Mouse (Mus musculus) left cerebral cortex, postnatal 25 days (tissue): ENCODE data around the gene Gpatch2. TPM values are rescaled to one million over a fixed set of nuclear protein-coding genes. Genes with fewer than 3 reads are reported as not detected.

Experiments
- DNase-seq, 2 experiments: peaks; one replicate each; pipeline ENCODE4 v3.0.0; 2022; ENCODE audit warnings: low spot score in 2 of 2, mixed read lengths in 1 of 2
- intact Hi-C: fragments of 180-260 bp; cut with DNase I; formaldehyde crosslinking; loops from one replicate; pipeline ENCODE4 v1.15.1; 2025
- total RNA-seq, 2 experiments: library from RNA; stranded (reverse); gene quantifications; 2 replicates each; pipeline ENCODE4 v1.2.3; 2021

The Gpatch2 gene
- 10 to 100 TPM; 18.9 to 22.3 TPM for total RNA-seq

DNA sequence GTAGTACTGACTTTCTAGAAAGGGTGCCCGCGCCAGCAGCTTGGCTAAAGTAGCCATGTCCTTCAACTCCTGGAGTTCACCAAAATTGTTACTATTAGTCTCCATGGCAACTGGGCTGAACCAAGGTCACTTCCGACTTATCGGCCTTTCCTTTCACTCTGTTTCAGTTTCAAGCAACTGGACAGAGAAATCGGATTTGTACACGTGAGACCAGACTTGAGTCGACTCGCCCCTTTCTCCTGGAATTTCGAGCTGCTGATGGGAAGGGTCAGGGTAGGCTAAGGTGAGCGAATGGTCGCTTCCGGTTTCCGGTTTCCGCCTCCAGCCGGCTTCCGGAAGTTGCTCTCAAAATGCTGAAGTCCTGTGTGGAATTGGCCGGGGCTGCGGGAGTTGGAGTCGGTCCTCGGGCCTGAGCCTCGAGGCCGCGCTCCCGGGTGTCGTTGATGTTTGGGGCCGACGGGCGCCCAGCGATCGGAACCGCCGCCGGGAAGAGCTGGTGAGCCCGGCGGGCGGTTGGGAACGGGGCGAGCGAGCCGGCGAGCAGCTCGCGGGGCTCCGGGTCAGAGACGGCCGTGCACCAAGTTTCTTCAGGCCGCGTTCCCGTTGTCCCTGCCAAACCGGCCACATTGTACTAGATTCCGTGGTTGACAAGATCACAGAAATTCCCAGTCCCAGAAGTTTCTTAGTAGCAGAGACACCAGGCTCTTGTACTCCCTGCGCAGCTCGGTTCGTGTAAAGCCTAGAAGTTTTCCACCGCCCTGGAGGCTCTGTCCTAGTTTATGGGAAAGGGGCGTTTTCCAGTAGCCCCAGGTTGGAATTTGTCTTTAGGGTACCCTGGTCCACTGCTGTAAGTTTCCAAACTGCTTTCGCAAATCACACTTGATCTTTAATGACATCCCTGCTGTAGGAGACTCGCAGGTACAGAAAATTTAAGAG, at the start of gene Gpatch2, which contains the start of gene Spata17:
Gene Gpatch2 (plus strand): TSS at position 328 of the 936 bp plus-strand sequence.
Gene Spata17 (minus strand): TSS at position 285 of the 936 bp plus-strand sequence.
- DNase-seq, result peak; percentile 77
- intact Hi-C loops, result no loop called here

DNA sequence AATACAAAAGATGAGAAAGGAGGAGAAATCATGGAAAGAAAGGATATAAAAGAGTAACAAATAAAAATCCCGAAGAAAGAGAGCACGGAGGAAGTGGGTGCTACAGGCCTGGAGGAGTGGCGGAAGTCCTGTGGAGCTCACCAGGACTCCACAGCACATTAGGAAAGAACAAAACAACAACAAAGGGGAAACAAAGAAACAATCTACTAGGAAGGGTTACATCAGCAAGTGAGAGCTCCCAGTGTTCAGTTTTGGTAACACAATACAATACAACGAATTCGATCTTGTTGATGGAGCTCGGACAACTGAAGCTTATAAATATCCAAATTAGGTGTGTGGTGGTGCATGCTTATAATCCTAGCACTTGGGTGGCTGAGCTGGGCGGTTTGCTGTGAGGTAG, 45.7 kb upstream of the Gpatch2 start:
- intact Hi-C loops, result no loop called here
- no peak for DNase-seq

DNA sequence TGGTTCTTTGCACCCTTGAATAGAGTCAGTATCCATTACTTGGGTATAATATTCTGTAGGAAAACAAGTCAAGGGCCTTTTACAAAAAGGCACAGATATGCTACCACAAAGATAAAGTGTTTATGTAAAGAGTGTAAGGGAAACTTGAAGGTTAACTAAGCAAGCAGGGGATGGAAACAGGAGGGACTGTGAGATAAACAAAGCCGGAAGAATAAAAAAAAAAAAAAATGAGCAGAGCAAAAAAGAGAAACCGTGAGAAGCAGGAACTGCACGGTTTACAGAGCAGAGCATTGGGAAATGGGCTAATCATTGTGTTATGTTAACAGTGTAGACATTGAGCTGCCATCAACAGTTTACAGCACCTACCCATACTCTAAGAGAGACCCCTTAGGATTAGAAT, 44.9 kb upstream of the Gpatch2 start:
- intact Hi-C loops, result no loop called here
- DNase-seq, result no peak

DNA sequence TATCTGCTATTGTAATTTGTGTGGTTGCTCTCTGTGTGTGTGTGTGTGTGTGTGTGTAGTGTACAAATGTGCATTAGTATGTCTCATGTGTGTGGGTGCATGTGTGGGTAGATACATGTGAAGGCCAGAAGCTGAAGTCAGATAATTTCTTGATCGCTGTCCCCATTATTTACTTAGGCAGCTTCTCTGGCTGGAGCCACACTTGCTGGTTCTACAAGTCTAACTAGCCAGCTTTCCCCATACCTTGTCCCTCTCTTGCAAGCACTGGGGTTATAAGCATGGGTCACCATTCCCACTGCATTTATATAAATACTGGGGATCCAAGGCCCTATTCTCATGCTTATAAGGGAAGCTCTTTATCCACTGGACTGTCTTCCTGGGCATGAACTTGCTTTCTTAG, 39.3 kb upstream of the Gpatch2 start:
- no peak for DNase-seq
- intact Hi-C loops, result no loop called here

DNA sequence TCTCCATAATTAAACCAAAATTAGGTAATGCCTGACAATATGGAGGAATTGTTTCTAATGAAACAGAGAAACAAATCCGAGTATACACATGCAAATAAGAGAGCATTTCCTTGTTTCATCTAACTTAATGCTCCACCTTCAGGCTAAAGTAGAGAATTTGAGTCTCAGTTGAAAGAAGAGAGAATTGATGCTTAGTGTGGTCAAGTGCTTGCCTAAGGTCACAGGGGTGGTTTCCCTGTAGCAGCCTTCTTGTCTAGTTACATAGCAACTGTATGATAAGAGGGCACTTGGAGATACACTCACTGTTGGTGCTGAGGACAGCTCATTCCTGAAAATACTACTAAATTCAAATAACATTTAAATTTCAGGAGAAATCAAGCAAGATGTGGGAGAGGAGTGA, 36.8 kb upstream of the Gpatch2 start:
- DNase-seq, result no peak
- intact Hi-C loops, result no loop called here

DNA sequence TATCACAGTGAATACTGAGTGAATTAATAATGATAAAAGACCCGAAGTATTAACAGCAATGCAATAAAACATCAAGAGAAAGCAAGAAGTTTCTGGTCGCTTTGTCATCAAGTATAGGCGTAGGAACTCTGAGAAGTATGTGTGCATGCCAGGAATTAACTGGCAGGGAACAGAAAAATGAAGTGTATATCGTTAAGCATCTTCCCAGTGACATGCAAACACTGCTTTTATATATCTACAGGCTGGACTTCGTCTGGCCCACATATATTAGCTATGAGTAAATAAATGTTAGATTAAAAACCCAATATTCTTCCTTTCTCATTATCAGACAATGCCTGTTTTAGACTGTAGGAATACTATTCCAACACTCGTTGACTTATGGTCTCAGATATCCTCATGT, 9.8 kb upstream of the Gpatch2 start:
- no peak for DNase-seq
- intact Hi-C loops, result no loop called here

DNA sequence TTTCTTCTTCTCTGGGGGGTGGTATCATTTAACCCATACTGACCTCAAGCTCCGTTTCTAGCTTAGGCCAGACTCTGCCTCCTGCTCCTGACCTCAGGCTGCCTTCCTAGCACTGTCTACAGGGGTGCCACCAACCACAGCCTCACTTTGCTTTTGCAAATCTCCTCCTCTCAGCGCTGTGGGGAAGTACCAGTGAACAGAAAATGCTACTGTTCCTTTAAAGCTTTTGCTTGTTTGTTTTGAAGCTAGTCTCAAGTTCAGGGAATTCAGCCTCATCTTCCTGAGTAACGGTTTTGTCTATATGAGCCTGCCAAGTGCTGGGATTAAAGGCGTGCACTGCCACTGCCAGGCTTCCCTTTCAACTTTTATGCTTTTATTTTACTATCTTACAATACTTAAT, 5.8 kb upstream of the Gpatch2 start:
- intact Hi-C loops, result no loop called here
- DNase-seq, result no peak

DNA sequence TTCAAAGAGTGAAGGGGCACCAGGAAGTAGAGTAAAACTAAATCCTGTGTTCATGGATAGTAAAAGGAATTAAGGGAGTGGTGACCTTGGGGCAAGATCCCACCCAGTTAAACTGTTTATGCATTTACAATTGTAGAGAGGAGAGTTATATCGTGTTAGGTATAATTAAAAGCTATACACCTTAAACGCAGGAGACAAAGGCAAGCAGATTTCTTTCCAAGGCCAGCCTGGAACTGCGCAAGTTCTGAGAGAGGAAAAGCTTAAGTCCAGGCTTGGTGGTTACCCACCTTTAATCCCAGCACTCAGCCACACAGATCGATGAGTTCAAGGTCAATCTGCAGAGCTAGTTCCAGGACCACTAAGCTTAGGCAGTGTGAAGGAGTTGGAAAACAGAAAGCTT, 4.6 kb upstream of the Gpatch2 start:
- DNase-seq, result no peak
- intact Hi-C loops, result no loop called here

DNA sequence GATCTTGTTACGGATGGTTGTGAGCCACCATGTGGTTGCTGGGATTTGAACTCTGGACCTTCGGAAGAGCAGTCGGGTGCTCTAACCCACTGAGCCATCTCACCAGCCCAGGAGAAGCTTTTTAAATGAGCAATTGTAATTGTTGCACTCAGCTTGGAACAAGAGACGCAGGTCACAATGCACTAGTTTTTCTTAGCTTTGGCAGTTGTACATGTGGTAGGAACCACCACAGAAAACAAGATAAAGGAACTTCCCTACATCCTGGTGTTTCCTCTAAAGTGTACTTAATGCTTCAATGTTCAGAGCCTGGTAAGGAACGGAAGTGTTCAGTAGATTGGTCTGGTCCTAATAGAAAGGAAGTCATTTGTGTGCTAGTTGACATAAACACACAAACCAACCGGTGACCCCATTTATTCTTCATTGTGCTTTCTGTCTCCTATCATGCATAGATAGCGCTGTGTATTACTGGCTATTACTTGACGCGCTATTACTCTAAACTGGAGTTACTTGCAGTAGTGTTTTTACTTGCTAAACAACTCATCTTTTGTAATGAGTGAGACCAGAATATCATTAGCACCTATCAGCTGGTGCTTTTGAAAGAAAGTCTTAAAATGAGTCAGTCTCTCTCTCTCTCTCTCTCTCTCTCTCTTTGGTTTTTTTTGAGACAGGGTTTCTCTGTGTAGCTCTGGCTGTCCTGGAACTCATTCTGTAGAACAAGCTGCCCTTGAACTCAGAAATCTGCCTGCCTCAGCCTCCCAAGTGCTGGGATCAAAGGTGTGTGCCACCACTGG, 1.5 kb downstream of the Gpatch2 start:
- intact Hi-C loops, result no loop called here
- no peak for DNase-seq

DNA sequence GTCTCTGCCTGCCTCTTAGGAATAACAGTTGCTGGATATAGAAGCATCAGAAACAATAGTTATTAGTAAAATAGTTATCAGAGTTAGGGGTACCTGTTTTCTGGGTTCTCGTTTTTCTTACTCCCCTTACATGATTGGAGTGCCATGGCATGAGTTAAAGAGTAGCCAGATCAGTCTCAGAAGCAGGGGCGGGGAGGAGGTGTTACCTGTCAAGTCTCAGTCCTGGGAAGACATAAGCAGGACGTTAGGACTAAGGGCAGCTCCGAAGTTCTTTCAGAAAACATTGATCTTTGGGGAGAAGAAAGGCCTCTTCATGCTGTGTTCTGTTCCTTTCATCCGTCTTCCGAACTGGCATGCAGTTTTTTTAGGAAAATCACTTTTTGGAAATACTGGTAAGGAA, 5.4 kb downstream of the Gpatch2 start:
- no peak for DNase-seq
- intact Hi-C loops, result no loop called here

DNA sequence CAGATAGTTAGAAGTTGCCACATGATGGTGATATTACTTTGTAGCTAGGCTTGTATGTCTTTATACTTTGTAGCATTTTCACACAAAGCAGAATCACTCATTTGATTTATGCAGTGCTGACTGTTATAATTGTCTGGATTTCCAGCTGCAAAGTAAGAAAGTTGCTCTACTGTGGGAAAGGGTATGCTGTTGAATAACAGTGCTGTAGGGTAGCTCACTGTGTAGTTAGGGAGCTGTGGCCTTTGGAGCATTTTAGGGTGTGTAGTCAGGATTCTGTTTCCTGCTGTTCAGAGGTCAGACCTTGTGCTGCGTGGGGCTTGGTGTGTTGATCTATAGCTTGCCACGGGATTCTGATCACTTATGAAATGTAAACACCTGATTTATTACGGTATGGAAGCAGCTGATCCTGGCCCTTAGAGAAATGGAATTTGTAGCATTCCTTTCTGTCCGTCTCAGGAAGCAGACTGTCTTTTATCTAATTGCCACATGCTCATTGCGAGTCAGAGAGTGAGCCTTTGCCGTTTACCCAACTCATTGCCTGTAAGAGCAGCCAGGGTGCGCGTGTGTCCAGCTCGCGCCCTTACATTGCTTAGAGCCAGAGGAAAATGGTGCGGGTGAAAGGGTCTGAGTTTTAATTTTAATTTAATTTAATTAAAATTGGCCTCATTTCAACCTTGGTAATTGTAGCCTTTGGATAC, 11.2 kb downstream of the Gpatch2 start:
- DNase-seq, result no peak
- intact Hi-C loops, result no loop called here

DNA sequence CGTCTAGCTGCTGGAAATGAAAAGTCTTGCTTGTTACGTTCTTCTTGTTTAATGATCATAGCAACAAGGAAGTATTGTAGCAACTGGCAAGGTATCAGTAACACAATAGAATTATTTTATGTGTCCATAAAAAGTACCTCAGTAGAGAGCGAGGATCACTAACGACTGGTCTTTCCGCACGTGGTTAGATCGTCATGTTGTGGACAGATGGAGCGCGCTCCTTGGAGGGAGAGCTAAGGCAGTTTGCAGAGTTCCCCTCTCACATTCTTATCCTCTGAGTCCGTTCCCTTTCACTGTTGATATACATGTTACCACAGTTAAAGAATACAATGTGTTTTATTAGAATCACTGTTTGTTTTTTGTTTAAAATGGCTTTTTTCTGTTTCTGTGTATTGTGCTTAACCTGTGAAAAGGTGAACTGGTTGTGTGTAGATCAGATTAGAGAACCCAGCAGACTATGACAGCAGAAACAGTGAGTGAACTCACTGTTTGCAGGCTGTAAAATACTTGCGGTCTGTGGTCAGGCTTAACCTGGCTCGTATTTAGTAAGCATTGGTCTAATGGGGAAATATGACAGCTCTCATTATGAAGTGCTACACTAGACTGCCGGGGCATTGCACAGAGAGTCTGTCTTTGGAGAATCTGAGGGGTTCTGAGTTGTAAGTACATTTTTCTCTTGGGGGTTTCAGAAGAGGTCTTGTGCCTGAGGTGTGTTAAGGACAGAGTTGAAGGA, 13.3 kb downstream of the Gpatch2 start:
- DNase-seq, result no peak
- intact Hi-C loops, result no loop called here

DNA sequence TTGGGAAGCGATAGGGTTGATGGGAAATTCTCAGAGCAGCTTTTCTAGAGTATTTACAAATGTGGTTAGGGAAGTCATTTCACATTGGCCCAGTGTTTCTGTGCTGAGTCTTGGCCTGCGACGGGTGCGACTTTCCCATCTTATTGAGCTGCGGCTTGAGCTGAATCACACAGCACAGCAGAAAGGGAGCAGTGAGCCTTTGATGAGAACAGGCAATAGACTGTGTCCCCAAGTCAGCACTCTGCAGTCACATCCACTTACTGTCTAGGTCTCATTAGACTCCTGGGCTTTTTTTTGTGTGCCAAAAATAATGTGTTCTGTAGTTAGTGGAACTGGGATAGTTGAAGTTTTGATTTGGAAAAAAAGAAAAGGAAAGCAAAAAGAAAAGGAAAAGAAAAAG, 14.9 kb downstream of the Gpatch2 start:
- DNase-seq, result no peak
- intact Hi-C loops, result no loop called here

DNA sequence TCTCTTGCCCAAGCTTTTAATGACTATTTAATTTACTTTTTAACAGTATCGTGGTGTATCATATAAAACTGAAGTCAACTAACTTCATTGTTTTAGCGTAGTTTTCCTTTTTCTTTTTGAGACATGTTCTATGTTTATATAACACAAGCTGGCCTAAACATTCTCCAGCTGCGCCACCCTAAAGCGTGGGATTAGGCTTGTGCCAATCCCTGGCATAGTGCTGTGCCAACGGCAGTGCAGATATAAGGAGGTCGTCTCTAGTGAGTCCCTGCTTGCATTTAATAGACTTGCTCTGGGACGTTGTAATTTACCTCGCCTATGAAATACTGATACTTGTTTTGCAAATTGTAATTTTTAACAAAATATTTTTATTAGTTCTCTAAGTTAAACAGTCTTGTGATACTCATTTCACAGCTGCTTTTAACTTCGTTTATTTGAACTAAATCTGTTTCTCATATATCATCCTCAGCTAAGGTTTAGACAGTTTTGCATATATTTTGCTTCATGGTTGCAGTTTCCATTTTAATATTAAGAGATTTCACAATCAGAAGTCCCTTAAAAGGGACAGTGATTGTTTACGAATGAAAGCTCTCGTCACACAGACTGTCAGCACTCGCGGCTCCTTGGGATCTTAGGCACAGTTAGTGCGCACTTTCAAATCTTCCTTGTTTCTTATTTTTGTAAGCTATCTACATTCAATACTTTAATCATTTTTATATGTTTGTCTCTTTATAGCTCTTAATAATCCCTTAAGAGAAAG, 17.1 kb downstream of the Gpatch2 start:
- no peak for DNase-seq
- intact Hi-C loops, result no loop called here

DNA sequence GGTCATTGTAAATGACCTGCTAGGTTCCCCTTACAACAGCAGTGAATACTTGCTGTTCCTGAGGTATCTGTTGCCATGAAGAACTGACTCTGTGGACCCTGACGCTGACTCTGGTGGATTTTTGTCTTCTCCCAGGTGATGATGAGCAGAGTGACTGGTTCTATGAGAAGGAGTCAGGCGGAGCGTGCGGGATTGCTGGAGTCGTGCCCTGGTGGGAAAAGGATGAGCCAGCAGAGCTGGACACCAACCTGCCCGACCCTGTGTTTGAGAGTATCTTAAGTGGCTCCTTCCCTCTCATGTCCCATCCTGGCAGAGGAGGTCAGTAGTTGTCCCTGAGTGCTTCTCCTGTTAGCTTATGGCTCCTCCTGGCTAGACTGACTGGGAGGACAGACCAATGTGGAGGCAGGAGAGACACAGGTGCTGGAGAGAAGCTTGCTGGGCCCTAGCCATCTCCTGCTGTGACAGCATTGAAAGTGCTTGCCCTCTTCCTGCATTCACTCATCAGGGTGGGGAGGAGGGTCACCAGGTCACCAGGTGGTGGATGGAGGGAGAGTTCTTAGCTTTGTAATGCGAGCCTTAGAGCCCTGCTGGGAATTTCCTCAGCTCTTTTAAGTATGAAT, 17.8 kb downstream of the Gpatch2 start:
- DNase-seq, result no peak
- intact Hi-C loops, result no loop called here

DNA sequence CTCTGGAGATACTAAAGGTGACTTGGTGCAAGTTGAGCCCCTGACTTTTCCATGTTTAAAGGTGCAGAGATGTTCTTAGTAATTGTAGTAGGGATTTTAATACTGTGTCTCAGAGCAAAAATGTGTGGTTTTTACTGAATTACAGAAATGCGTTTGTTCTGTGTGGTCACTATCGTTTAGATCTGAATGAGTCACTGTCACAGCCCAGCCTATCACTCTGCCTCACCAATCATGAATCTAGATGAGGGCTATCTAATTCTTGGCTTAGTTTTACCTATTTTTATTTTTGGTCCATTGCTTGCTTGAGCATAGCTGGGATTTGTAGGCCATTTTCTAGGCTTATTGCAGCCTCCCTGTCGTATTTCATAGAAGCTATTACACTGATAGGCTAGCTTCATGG, 19.9 kb downstream of the Gpatch2 start:
- intact Hi-C loops, result no loop called here
- no peak for DNase-seq

DNA sequence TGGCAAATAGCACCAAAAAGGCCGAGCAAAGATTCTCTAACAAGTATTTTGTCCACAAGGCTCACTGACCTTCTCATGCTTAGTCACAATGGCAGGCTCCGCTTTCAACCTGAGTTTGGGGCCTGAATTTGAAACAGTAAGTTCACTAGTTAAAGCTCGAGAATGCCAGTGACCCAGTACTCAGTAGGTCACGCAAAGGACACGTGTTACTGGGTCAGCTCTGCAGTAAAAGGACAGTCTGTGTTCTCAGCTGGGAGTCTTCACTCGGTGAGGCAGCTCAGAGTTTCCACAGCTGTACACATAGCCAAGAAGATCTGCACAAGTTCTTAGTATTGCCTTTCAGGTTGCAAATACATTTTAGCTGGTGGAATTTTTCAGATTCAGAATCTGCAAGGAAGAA, 21.0 kb downstream of the Gpatch2 start:
- DNase-seq, result no peak
- intact Hi-C loops, result no loop called here

DNA sequence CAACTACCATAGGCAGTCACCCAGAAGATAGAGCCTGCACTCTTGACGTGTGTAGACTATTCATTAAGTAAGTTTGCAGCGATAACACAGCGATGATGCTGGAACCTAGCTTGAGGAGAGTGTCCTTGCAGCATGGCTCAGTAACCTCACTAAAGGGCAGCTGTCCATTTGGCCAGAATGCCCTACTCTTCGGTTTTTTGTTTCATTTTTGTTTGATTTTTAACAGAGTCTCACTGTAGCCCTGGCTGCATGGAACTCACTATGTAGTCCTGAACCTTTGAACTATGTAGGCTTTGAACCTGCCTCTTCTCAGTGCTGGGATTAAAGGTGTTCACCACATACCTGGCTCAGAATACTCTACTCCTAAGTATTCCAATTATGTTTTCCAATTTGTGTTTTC, 22.8 kb downstream of the Gpatch2 start:
- intact Hi-C loops, result no loop called here
- no peak for DNase-seq

DNA sequence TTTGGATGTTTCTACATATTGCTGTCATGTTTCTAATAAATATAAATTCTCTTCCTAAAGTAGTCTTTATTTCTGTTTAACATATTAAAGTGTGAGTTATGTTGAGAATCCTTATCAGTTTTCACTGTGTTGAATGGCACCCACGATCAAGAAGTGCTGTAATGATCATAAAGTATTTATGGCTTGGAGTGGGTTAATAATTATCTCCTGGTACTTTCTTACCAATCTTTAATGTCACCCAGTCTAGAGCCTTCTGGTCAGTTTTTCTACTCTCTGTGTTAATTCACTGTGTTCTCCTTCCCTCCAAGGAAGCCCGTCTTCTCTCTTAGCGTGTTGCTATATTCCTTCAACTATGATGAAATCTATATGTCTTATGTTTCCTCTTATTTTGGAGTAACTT, 25.0 kb downstream of the Gpatch2 start:
- intact Hi-C loops, result no loop called here
- DNase-seq, result no peak
